Mouse (Mus musculus) skeletal muscle tissue, adult 2 months (tissue): ENCODE measurements around the gene Nampt.
"Not testable (repeated sequence)": the region's sequence is repeated elsewhere in the genome, so short reads cannot be mapped to it uniquely, and the experiment has no call there.

Source experiments
- DNase-seq: peaks from one replicate; pipeline ENCODE4 v3.0.0-alpha.2; 2012; ENCODE audit warnings: low read depth, low spot score

Gene Nampt

GRCm38 (mm10) chr12:32841442-32841900, 22.1 kb downstream of the Nampt start:
- DNase-seq: no peak

- DNase-seq: no peak
Measured at GRCm38 (mm10) chr12:32846325-32846724, 27.0 kb downstream of the Nampt start.

GRCm38 (mm10) chr12:32853757-32854156, 34.4 kb downstream of the Nampt start:
- DNase-seq: no peak

- DNase-seq: peak; percentile 82
Measured at GRCm38 (mm10) chr12:32854866-32855265, 35.5 kb downstream of the Nampt start.

GRCm38 (mm10) chr12:32855398-32855797, 36.1 kb downstream of the Nampt start:
- DNase-seq: peak; percentile 83

GRCm38 (mm10) chr12:32856707-32857511, 37.6 kb downstream of the Nampt start:
- DNase-seq: peak; percentile 74

GRCm38 (mm10) chr12:32858444-32858843, 39.1 kb downstream of the Nampt start:
- DNase-seq: no peak

- no peak for DNase-seq
Measured at GRCm38 (mm10) chr12:32860820-32861219, 41.5 kb downstream of the Nampt start.

GRCm38 (mm10) chr12:32870815-32871214, 51.5 kb downstream of the Nampt start:
- no peak for DNase-seq

- no peak for DNase-seq
Measured at GRCm38 (mm10) chr12:32877500-32877899, 58.2 kb downstream of the Nampt start.

- peak; percentile 51 for DNase-seq
Measured at GRCm38 (mm10) chr12:32877964-32878571, 58.7 kb downstream of the Nampt start.

- DNase-seq: no peak
Measured at GRCm38 (mm10) chr12:32879371-32879770, 60.0 kb downstream of the Nampt start.

- peak; percentile 84 for DNase-seq
Measured at GRCm38 (mm10) chr12:32884356-32884755, 65.0 kb downstream of the Nampt start.

- no peak for DNase-seq
Measured at GRCm38 (mm10) chr12:32885041-32885440, 65.7 kb downstream of the Nampt start.

GRCm38 (mm10) chr12:32886353-32886752, 67.0 kb downstream of the Nampt start:
- peak; percentile 68 for DNase-seq

- no peak for DNase-seq
Measured at GRCm38 (mm10) chr12:32888226-32888625, 68.9 kb downstream of the Nampt start.

GRCm38 (mm10) chr12:32889846-32890245, 70.5 kb downstream of the Nampt start:
- peak; percentile 84 for DNase-seq

GRCm38 (mm10) chr12:32890455-32890854, 71.1 kb downstream of the Nampt start:
- DNase-seq: peak; percentile 64

- DNase-seq: not testable (repeated sequence)
Measured at GRCm38 (mm10) chr12:32891271-32891670, 71.9 kb downstream of the Nampt start.

- no peak for DNase-seq
Measured at GRCm38 (mm10) chr12:32893212-32893611, 73.9 kb downstream of the Nampt start.

- DNase-seq: no peak
Measured at GRCm38 (mm10) chr12:32895806-32896205, 76.5 kb downstream of the Nampt start.

GRCm38 (mm10) chr12:32896496-32896895, 77.2 kb downstream of the Nampt start:
- DNase-seq: peak; percentile 82
